Mouse (Mus musculus): ENCODE data around the gene CK137956. TPM values are rescaled to one million over a fixed set of nuclear protein-coding genes. Genes with fewer than 3 reads are reported as not detected.

CK137956 gene
- polyA plus RNA-seq, 1 experiment from 2014 or later = not detected

GRCm38 (mm10) chr4:127947696-127948095, 23.1 kb downstream of the CK137956 start:
- Histone ChIP-seq H3K9ac (ENCODE audit: low read depth, low read length) (no peak overlapping the region), H3K27me3 (ENCODE audit: control insufficient read depth, insufficient read depth, low read length) (no peaks in the 10 kb centered on the region), H3K36me3 (ENCODE audit: control insufficient read depth, insufficient read depth, low read length) (no peaks in the 10 kb centered on the region), H3K4me3 (ENCODE audit: low read length) (no peak overlapping the region), H3K4me2 (replicated peaks; ENCODE audit: low read depth, low read length) (no peak overlapping the region), H3K4me1 (ENCODE audit: control insufficient read depth, insufficient read depth, low read length) (no peaks in the 10 kb centered on the region), H3K9me3 (ENCODE audit: control insufficient read depth, low read length) (no peaks in the 10 kb centered on the region), H3K27ac (ENCODE audit: low read depth, low read length) (no peak overlapping the region)
- no peak for ATAC-seq (ENCODE audit: low FRiP score, low TSS enrichment)
- WGBS = 76% methylated on average over 2 of the region's 2 CpGs

- no peak overlapping the region for H3K27ac ChIP-seq (ENCODE audit: low read depth, low read length)
- no peak overlapping the region for H3K4me3 ChIP-seq (ENCODE audit: low read length)
- ATAC-seq (ENCODE audit: low FRiP score, low TSS enrichment) = no peak
- 84% methylated on average over 7 of the region's 7 CpGs for WGBS
- H3K27me3 ChIP-seq (ENCODE audit: control insufficient read depth, insufficient read depth, low read length) = no peaks in the 10 kb centered on the region
- H3K4me1 ChIP-seq (ENCODE audit: control insufficient read depth, insufficient read depth, low read length) = no peaks in the 10 kb centered on the region
- H3K9ac ChIP-seq (ENCODE audit: low read depth, low read length) = no peak overlapping the region
- H3K4me2 ChIP-seq (replicated peaks; ENCODE audit: low read depth, low read length) = no peak overlapping the region
- H3K36me3 ChIP-seq (ENCODE audit: control insufficient read depth, insufficient read depth, low read length) = no peaks in the 10 kb centered on the region
- H3K9me3 ChIP-seq (ENCODE audit: control insufficient read depth, low read length) = no peaks in the 10 kb centered on the region
These were observed 33.3 kb downstream of the CK137956 start for GRCm38 (mm10) chr4:127937474-127937873.

GRCm38 (mm10) chr4:127935369-127935768, 35.4 kb downstream of the CK137956 start:
- Histone ChIP-seq H3K9ac (ENCODE audit: low read depth, low read length) (no peak overlapping the region), H3K36me3 (ENCODE audit: control insufficient read depth, insufficient read depth, low read length) (no peaks in the 10 kb centered on the region), H3K9me3 (ENCODE audit: control insufficient read depth, low read length) (no peaks in the 10 kb centered on the region), H3K27me3 (ENCODE audit: control insufficient read depth, insufficient read depth, low read length) (no peaks in the 10 kb centered on the region), H3K4me1 (ENCODE audit: control insufficient read depth, insufficient read depth, low read length) (no peaks in the 10 kb centered on the region), H3K4me2 (replicated peaks; ENCODE audit: low read depth, low read length) (no peak overlapping the region), H3K4me3 (ENCODE audit: low read length) (no peak overlapping the region), H3K27ac (ENCODE audit: low read depth, low read length) (no peak overlapping the region)
- WGBS = 56% methylated on average over 3 of the region's 3 CpGs
- no peak for ATAC-seq (ENCODE audit: low FRiP score, low TSS enrichment)

GRCm38 (mm10) chr4:127913551-127913950, 57.2 kb downstream of the CK137956 start:
- Histone ChIP-seq H3K4me1 (ENCODE audit: control insufficient read depth, insufficient read depth, low read length) (no peaks in the 10 kb centered on the region), H3K9ac (ENCODE audit: low read depth, low read length) (no peak overlapping the region), H3K4me2 (replicated peaks; ENCODE audit: low read depth, low read length) (no peak overlapping the region), H3K36me3 (ENCODE audit: control insufficient read depth, insufficient read depth, low read length) (no peaks in the 10 kb centered on the region), H3K27me3 (ENCODE audit: control insufficient read depth, insufficient read depth, low read length) (no peaks in the 10 kb centered on the region), H3K27ac (ENCODE audit: low read depth, low read length) (no peak overlapping the region), H3K9me3 (ENCODE audit: control insufficient read depth, low read length) (no peaks in the 10 kb centered on the region), H3K4me3 (ENCODE audit: low read length) (no peak overlapping the region)
- 87% methylated on average over 7 of the region's 7 CpGs for WGBS
- no peak for ATAC-seq (ENCODE audit: low FRiP score, low TSS enrichment)

- WGBS = 60% methylated on average over 8 of the region's 8 CpGs
- Histone ChIP-seq H3K27ac (ENCODE audit: low read depth, low read length) (no peak overlapping the region), H3K9me3 (ENCODE audit: control insufficient read depth, low read length) (no peaks in the 10 kb centered on the region), H3K36me3 (ENCODE audit: control insufficient read depth, insufficient read depth, low read length) (no peaks in the 10 kb centered on the region), H3K4me2 (replicated peaks; ENCODE audit: low read depth, low read length) (no peak overlapping the region), H3K4me3 (ENCODE audit: low read length) (no peak overlapping the region), H3K27me3 (ENCODE audit: control insufficient read depth, insufficient read depth, low read length) (no peaks in the 10 kb centered on the region), H3K4me1 (ENCODE audit: control insufficient read depth, insufficient read depth, low read length) (no peaks in the 10 kb centered on the region), H3K9ac (ENCODE audit: low read depth, low read length) (no peak overlapping the region)
- no peak for ATAC-seq (ENCODE audit: low FRiP score, low TSS enrichment)
These were observed 63.6 kb downstream of the CK137956 start for GRCm38 (mm10) chr4:127907151-127907550.

GRCm38 (mm10) chr4:127903954-127904353, 66.8 kb downstream of the CK137956 start:
- H3K9ac ChIP-seq (ENCODE audit: low read depth, low read length) = no peak overlapping the region
- no peak overlapping the region for H3K27ac ChIP-seq (ENCODE audit: low read depth, low read length)
- no peaks in the 10 kb centered on the region for H3K4me1 ChIP-seq (ENCODE audit: control insufficient read depth, insufficient read depth, low read length)
- no peak overlapping the region for H3K4me2 ChIP-seq (replicated peaks; ENCODE audit: low read depth, low read length)
- ATAC-seq (ENCODE audit: low FRiP score, low TSS enrichment) = peak; percentile 64; the same call in 1 of the 2 replicates
- WGBS = 41% methylated on average over 3 of the region's 3 CpGs
- H3K27me3 ChIP-seq (ENCODE audit: control insufficient read depth, insufficient read depth, low read length) = no peaks in the 10 kb centered on the region
- no peaks in the 10 kb centered on the region for H3K36me3 ChIP-seq (ENCODE audit: control insufficient read depth, insufficient read depth, low read length)
- no peak overlapping the region for H3K4me3 ChIP-seq (ENCODE audit: low read length)
- H3K9me3 ChIP-seq (ENCODE audit: control insufficient read depth, low read length) = no peaks in the 10 kb centered on the region

- no peak overlapping the region for H3K27ac ChIP-seq (ENCODE audit: low read depth, low read length)
- no peak for ATAC-seq (ENCODE audit: low FRiP score, low TSS enrichment)
- H3K27me3 ChIP-seq (ENCODE audit: control insufficient read depth, insufficient read depth, low read length) = no peaks in the 10 kb centered on the region
- no peaks in the 10 kb centered on the region for H3K9me3 ChIP-seq (ENCODE audit: control insufficient read depth, low read length)
- WGBS = 73% methylated on average over 7 of the region's 7 CpGs
- no peak overlapping the region for H3K4me3 ChIP-seq (ENCODE audit: low read length)
- H3K4me1 ChIP-seq (ENCODE audit: control insufficient read depth, insufficient read depth, low read length) = no peaks in the 10 kb centered on the region
- no peaks in the 10 kb centered on the region for H3K36me3 ChIP-seq (ENCODE audit: control insufficient read depth, insufficient read depth, low read length)
- H3K4me2 ChIP-seq (replicated peaks; ENCODE audit: low read depth, low read length) = no peak overlapping the region
- H3K9ac ChIP-seq (ENCODE audit: low read depth, low read length) = no peak overlapping the region
These were observed 69.8 kb downstream of the CK137956 start for GRCm38 (mm10) chr4:127900893-127901456.

GRCm38 (mm10) chr4:127889071-127889470, 81.7 kb downstream of the CK137956 start:
- H3K4me2 ChIP-seq (replicated peaks; ENCODE audit: low read depth, low read length) = no peak overlapping the region
- H3K9ac ChIP-seq (ENCODE audit: low read depth, low read length) = no peak overlapping the region
- H3K27ac ChIP-seq (ENCODE audit: low read depth, low read length) = no peak overlapping the region
- no peaks in the 10 kb centered on the region for H3K36me3 ChIP-seq (ENCODE audit: control insufficient read depth, insufficient read depth, low read length)
- WGBS = 76% methylated on average over 7 of the region's 7 CpGs
- H3K9me3 ChIP-seq (ENCODE audit: control insufficient read depth, low read length) = no peaks in the 10 kb centered on the region; the same call in 1 of the 2 replicates
- no peak for ATAC-seq (ENCODE audit: low FRiP score, low TSS enrichment)
- H3K4me3 ChIP-seq (ENCODE audit: low read length) = no peak overlapping the region
- no peaks in the 10 kb centered on the region for H3K27me3 ChIP-seq (ENCODE audit: control insufficient read depth, insufficient read depth, low read length)
- H3K4me1 ChIP-seq (ENCODE audit: control insufficient read depth, insufficient read depth, low read length) = no peaks in the 10 kb centered on the region

GRCm38 (mm10) chr4:127878966-127879365, 91.8 kb downstream of the CK137956 start:
- no peaks in the 10 kb centered on the region for H3K4me1 ChIP-seq (ENCODE audit: control insufficient read depth, insufficient read depth, low read length)
- H3K27me3 ChIP-seq (ENCODE audit: control insufficient read depth, insufficient read depth, low read length) = no peaks in the 10 kb centered on the region
- ATAC-seq (ENCODE audit: low FRiP score, low TSS enrichment) = no peak
- no peak overlapping the region for H3K4me3 ChIP-seq (ENCODE audit: low read length)
- H3K36me3 ChIP-seq (ENCODE audit: control insufficient read depth, insufficient read depth, low read length) = no peaks in the 10 kb centered on the region
- peaks cover 5% of the 10 kb centered on the region for H3K9me3 ChIP-seq (ENCODE audit: control insufficient read depth, low read length)
- H3K9ac ChIP-seq (ENCODE audit: low read depth, low read length) = no peak overlapping the region
- 94% methylated on average over 8 of the region's 8 CpGs for WGBS
- H3K4me2 ChIP-seq (replicated peaks; ENCODE audit: low read depth, low read length) = no peak overlapping the region
- H3K27ac ChIP-seq (ENCODE audit: low read depth, low read length) = no peak overlapping the region
